Mouse (Mus musculus) ES-Bruce4 (cell line): ENCODE measurements around the gene Rin3.

Experiments
- CTCF ChIP-seq: IDR thresholded peaks from one replicate; pipeline ENCODE4 v1.8.1; 2011; ENCODE audit warnings: low read depth, low read length
- POLR2A ChIP-seq: IDR thresholded peaks from one replicate; pipeline ENCODE4 v1.8.1; 2011; ENCODE audit warnings: low read length; ENCODE audit not compliant: insufficient read depth

- TF ChIP-seq CTCF (no peak), POLR2A (no peak)
Measured at GRCm38 (mm10) chr12:102355784-102356183, 72.9 kb downstream of the Rin3 start.
